Mouse (Mus musculus): ENCODE measurements around the gene Zfp367.

DNA sequence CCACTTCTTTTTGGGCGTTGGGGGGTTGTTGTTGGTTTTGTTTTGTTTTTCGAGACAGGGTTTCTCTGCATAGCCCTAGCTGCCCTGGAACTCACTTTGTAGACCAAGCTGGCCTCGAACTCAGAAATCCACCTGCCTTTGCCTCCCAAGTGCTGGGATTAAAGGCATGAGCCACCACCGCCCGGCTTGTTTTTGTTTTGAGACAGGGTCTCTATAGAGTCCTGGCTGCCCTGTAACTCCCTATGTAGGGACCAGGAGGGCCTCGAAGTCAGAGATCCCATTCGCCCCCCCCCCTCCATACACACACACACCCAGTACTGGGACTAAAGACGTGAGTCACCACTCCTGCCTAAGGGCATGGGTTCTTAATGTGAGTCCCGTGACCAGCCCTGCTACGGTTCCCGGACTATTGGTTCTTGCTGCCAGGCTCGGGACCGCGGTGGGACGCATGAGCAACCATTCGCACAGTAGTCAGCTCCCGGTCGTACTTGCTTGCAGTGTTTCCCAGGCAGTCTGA is 807 bp upstream of the Zfp367 start:
- no peak for TF ChIP-seq POLR2A (IDR thresholded peaks at IDR 0.05; ENCODE audit: low read depth, low read length)
- no peak for TF ChIP-seq RCOR1 (conservative IDR thresholded peaks at IDR 0.05; ENCODE audit: low read depth, low read length)
- no peak for TF ChIP-seq CTCF (conservative IDR thresholded peaks at IDR 0.05 in 1 of 2, IDR thresholded peaks at IDR 0.05 in 1 of 2; ENCODE audit: low read depth in 2 of 2, low read length in 2 of 2)
- no peak for TF ChIP-seq E2F4 (IDR thresholded peaks at IDR 0.05; ENCODE audit: insufficient replicate concordance, low read depth, low read length)
- no peak for TF ChIP-seq ELF1 (IDR thresholded peaks at IDR 0.05; ENCODE audit: low read depth, low read length)
- no peak for TF ChIP-seq ZC3H11A (IDR thresholded peaks at IDR 0.05; ENCODE audit: low read depth, low read length)
- TF ChIP-seq EP300 (IDR thresholded peaks at IDR 0.05; ENCODE audit: low read length) = no peak
- no peak for TF ChIP-seq ZNF384 (IDR thresholded peaks at IDR 0.05; ENCODE audit: low read depth, low read length)
- TF ChIP-seq NELFE (IDR thresholded peaks at IDR 0.05; ENCODE audit: low read depth, low read length) = no peak
